Comparison of ENCODE assay signal across 7 mouse cellular contexts in genomic region chr2:32587731-32588321, GRCm38 (mm10). TPM values are rescaled to one million over a fixed set of nuclear protein-coding genes. Genes with fewer than 3 reads are reported as not detected.
DNase-seq lines count a peak whose midpoint lies in the region; ATAC-seq and TF ChIP-seq lines count a peak whose summit lies in the region.

No protein-coding gene starts in this region.

- TF ChIP-seq CTCF in ES-Bruce4 (IDR thresholded peaks at IDR 0.05; ENCODE audit: low read depth, low read length) = no peak
- TF ChIP-seq CTCF in kidney, postnatal 0 days (IDR thresholded peaks at IDR 0.05; ENCODE audit: low read depth) = no peak
- TF ChIP-seq CTCF in stomach, postnatal 0 days (IDR thresholded peaks at IDR 0.05; ENCODE audit: low read depth) = no peak

- no peaks in the 10 kb centered on the region for H3K27me3 ChIP-seq in ES-Bruce4 (ENCODE audit: control insufficient read depth, insufficient read depth, low read length, poor library complexity, severe bottlenecking)
- no peaks in the 10 kb centered on the region for H3K27me3 ChIP-seq in heart, embryonic 10.5 days (ENCODE audit: insufficient read depth, poor library complexity, severe bottlenecking)
- H3K27me3 ChIP-seq in kidney, postnatal 0 days (ENCODE audit: insufficient read depth, low read length) = no peaks in the 10 kb centered on the region
- H3K27me3 ChIP-seq in stomach, postnatal 0 days (ENCODE audit: control insufficient read depth, insufficient read depth, low read length) = no peaks in the 10 kb centered on the region

- WGBS in heart, embryonic 10.5 days = 14% methylated on average over 9 of the region's 9 CpGs
- 16% methylated on average over 9 of the region's 9 CpGs for WGBS in kidney, postnatal 0 days
- whole genome bisulfite sequencing in stomach, postnatal 0 days = 39% methylated on average over 9 of the region's 9 CpGs

- H3K9ac ChIP-seq in ES-Bruce4 (ENCODE audit: low read depth, poor library complexity, severe bottlenecking) = peak overlapping the region; percentile 58
- peak overlapping the region; percentile 67 for H3K9ac ChIP-seq in kidney, postnatal 0 days (ENCODE audit: low read depth, low read length)
- peak overlapping the region; percentile 53 for H3K9ac ChIP-seq in stomach, postnatal 0 days (ENCODE audit: low read length)

- DNase-seq in c-Kit-positive CD71-negative TER-119-negative erythroid progenitor cells, embryonic 14.5 days (ENCODE audit: low read depth) = peak; percentile 50
- DNase-seq in heart, embryonic 10.5 days (ENCODE audit: low spot score) = no peak
- peak; percentile 51 for DNase-seq in kidney, postnatal 0 days (ENCODE audit: low spot score)
- no peak for DNase-seq in stomach, postnatal 0 days (ENCODE audit: low spot score)
- DNase-seq in Muller cell, postnatal 12 days (ENCODE audit: inconsistent ontology term) = no peak

- peak overlapping the region; percentile 70 for H3K4me2 ChIP-seq in kidney, postnatal 0 days (ENCODE audit: low read length)
- H3K4me2 ChIP-seq in stomach, postnatal 0 days (replicated peaks; ENCODE audit: low read depth) = peak overlapping the region; percentile 71

- no peak for TF ChIP-seq EP300 in ES-Bruce4 (IDR thresholded peaks at IDR 0.05; ENCODE audit: insufficient read depth, low read depth, low read length)
- no peak for TF ChIP-seq EP300 in stomach, postnatal 0 days (optimal IDR thresholded peaks at IDR 0.05)

- H3K9me3 ChIP-seq in ES-Bruce4 (replicated peaks; ENCODE audit: control insufficient read depth, insufficient read depth, low read length, poor library complexity, severe bottlenecking) = no peaks in the 10 kb centered on the region
- H3K9me3 ChIP-seq in heart, embryonic 10.5 days = no peaks in the 10 kb centered on the region
- H3K9me3 ChIP-seq in kidney, postnatal 0 days (replicated peaks; ENCODE audit: low read length) = no peaks in the 10 kb centered on the region
- H3K9me3 ChIP-seq in stomach, postnatal 0 days (ENCODE audit: control insufficient read depth, low read length) = no peaks in the 10 kb centered on the region

- H3K4me3 ChIP-seq in ES-Bruce4 (ENCODE audit: low read depth, low read length) = peak overlapping the region; percentile 72
- peak overlapping the region; percentile 64 for H3K4me3 ChIP-seq in heart, embryonic 10.5 days
- peak overlapping the region; percentile 57 for H3K4me3 ChIP-seq in kidney, postnatal 0 days (replicated peaks; ENCODE audit: low read depth, low read length)
- H3K4me3 ChIP-seq in stomach, postnatal 0 days (ENCODE audit: low read depth, low read length) = peak overlapping the region; percentile 49

- H3K36me3 ChIP-seq in ES-Bruce4 (ENCODE audit: control insufficient read depth, insufficient read depth, low read length, poor library complexity, severe bottlenecking) = no peaks in the 10 kb centered on the region
- peaks cover 25% of the 10 kb centered on the region for H3K36me3 ChIP-seq in heart, embryonic 10.5 days
- no peaks in the 10 kb centered on the region for H3K36me3 ChIP-seq in kidney, postnatal 0 days (ENCODE audit: insufficient read depth, low read length)
- H3K36me3 ChIP-seq in stomach, postnatal 0 days (ENCODE audit: control insufficient read depth, insufficient read depth, low read length) = no peaks in the 10 kb centered on the region

- no peak overlapping the region for H3K27ac ChIP-seq in ES-Bruce4 (ENCODE audit: insufficient read depth, low read length)
- peak overlapping the region; percentile 85 for H3K27ac ChIP-seq in heart, embryonic 10.5 days
- peak overlapping the region; percentile 68; the same call in 1 of the 2 replicates for H3K27ac ChIP-seq in kidney, postnatal 0 days
- peak overlapping the region; percentile 67 for H3K27ac ChIP-seq in stomach, postnatal 0 days (replicated peaks)

- H3K4me1 ChIP-seq in ES-Bruce4 (ENCODE audit: control insufficient read depth, insufficient read depth, low read length) = peaks cover 2% of the 10 kb centered on the region
- H3K4me1 ChIP-seq in heart, embryonic 10.5 days = peaks cover 39% of the 10 kb centered on the region
- H3K4me1 ChIP-seq in kidney, postnatal 0 days (replicated peaks; ENCODE audit: insufficient read depth, low read length) = peaks cover 4% of the 10 kb centered on the region
- H3K4me1 ChIP-seq in stomach, postnatal 0 days (replicated peaks; ENCODE audit: control insufficient read depth, insufficient read depth) = no peaks in the 10 kb centered on the region; the same call in 1 of the 2 replicates

- no peak for TF ChIP-seq POLR2A in ES-Bruce4 (IDR thresholded peaks at IDR 0.05; ENCODE audit: insufficient read depth, low read length)

- no peak for ATAC-seq in kidney, postnatal 0 days (replicated peaks; ENCODE audit: low FRiP score, low read depth)
- peak; percentile 10; the same call in 1 of the 2 replicates for ATAC-seq in megakaryocyte-erythroid progenitor cell, adult 5-6 weeks (replicated peaks; ENCODE audit: low FRiP score, low TSS enrichment, poor library complexity, severe bottlenecking)
- no peak for ATAC-seq in stomach, postnatal 0 days (ENCODE audit: low FRiP score, low TSS enrichment)

RNA-seq across cellular contexts. Expression of gene St6galnac4, which starts 0.9 kb away (rescaled TPM):
- polyA plus RNA-seq in ES-Bruce4 (2011; ENCODE audit: insufficient read depth, insufficient read length, low read depth, missing spikeins) = 9.4 and 9.7 TPM in 2 replicates
- polyA plus RNA-seq in heart, embryonic 10.5 days (2016; fragmentation: Nextera tagmentation; extraction: Ambion mirVana) = 39.8 and 49.0 TPM in 2 replicates
- polyA plus RNA-seq in kidney, postnatal 0 days (2015; fragmentation: Nextera tagmentation; extraction: Ambion mirVana) = 15.8 and 18.1 TPM in 2 replicates
- 21.5 and 29.8 TPM in 2 replicates for total RNA-seq in megakaryocyte-erythroid progenitor cell, adult 5-6 weeks (2014; fragmentation: Nextera tagmentation)
- 22.3 and 22.7 TPM in 2 replicates for total RNA-seq in megakaryocyte-erythroid progenitor cell, adult 5-6 weeks (2017)
- polyA plus RNA-seq in stomach, postnatal 0 days (2015; fragmentation: Nextera tagmentation; extraction: Ambion mirVana) = 7.4 and 7.7 TPM in 2 replicates

RNA-seq across cellular contexts. Expression of gene St6galnac6, which starts 11.7 kb away (rescaled TPM):
- polyA plus RNA-seq in ES-Bruce4 (2011; ENCODE audit: insufficient read depth, insufficient read length, low read depth, missing spikeins) = 22.5 and 24.2 TPM in 2 replicates
- 25.1 and 28.4 TPM in 2 replicates for polyA plus RNA-seq in heart, embryonic 10.5 days (2016; fragmentation: Nextera tagmentation; extraction: Ambion mirVana)
- 13.7 and 15.3 TPM in 2 replicates for polyA plus RNA-seq in kidney, postnatal 0 days (2015; fragmentation: Nextera tagmentation; extraction: Ambion mirVana)
- total RNA-seq in megakaryocyte-erythroid progenitor cell, adult 5-6 weeks (2014; fragmentation: Nextera tagmentation) = 13.8 and 19.1 TPM in 2 replicates
- total RNA-seq in megakaryocyte-erythroid progenitor cell, adult 5-6 weeks (2017) = 6.5 and 12.9 TPM in 2 replicates
- 9.1 and 11.3 TPM in 2 replicates for polyA plus RNA-seq in stomach, postnatal 0 days (2015; fragmentation: Nextera tagmentation; extraction: Ambion mirVana)

RNA-seq across cellular contexts. Expression of gene 9430097D07Rik, which starts 12.3 kb away (rescaled TPM):
- 0.44 TPM in 1 of 2 replicates, not detected in the other for polyA plus RNA-seq in ES-Bruce4 (2011; ENCODE audit: insufficient read depth, insufficient read length, low read depth, missing spikeins)
- 0.09 and 0.15 TPM in 2 replicates for polyA plus RNA-seq in heart, embryonic 10.5 days (2016; fragmentation: Nextera tagmentation; extraction: Ambion mirVana)
- 0.08 TPM in 1 of 2 replicates, not detected in the other for polyA plus RNA-seq in kidney, postnatal 0 days (2015; fragmentation: Nextera tagmentation; extraction: Ambion mirVana)
- total RNA-seq in megakaryocyte-erythroid progenitor cell, adult 5-6 weeks (2014; fragmentation: Nextera tagmentation) = not detected in 2 replicates
- total RNA-seq in megakaryocyte-erythroid progenitor cell, adult 5-6 weeks (2017) = 0.75 TPM in 1 of 2 replicates, not detected in the other
- polyA plus RNA-seq in stomach, postnatal 0 days (2015; fragmentation: Nextera tagmentation; extraction: Ambion mirVana) = not detected in 2 replicates

RNA-seq across cellular contexts. Expression of gene Pip5kl1, which starts 13.2 kb away (rescaled TPM):
- polyA plus RNA-seq in ES-Bruce4 (2011; ENCODE audit: insufficient read depth, insufficient read length, low read depth, missing spikeins) = 1.8 and 4.1 TPM in 2 replicates
- polyA plus RNA-seq in heart, embryonic 10.5 days (2016; fragmentation: Nextera tagmentation; extraction: Ambion mirVana) = 0.43 and 1.1 TPM in 2 replicates
- 0.42 and 0.61 TPM in 2 replicates for polyA plus RNA-seq in kidney, postnatal 0 days (2015; fragmentation: Nextera tagmentation; extraction: Ambion mirVana)
- total RNA-seq in megakaryocyte-erythroid progenitor cell, adult 5-6 weeks (2014; fragmentation: Nextera tagmentation) = not detected in 2 replicates
- total RNA-seq in megakaryocyte-erythroid progenitor cell, adult 5-6 weeks (2017) = 0.23 TPM in 1 of 2 replicates, not detected in the other
- 0.08 and 0.18 TPM in 2 replicates for polyA plus RNA-seq in stomach, postnatal 0 days (2015; fragmentation: Nextera tagmentation; extraction: Ambion mirVana)

RNA-seq across cellular contexts. Expression of gene Dpm2, which starts 17.2 kb away (rescaled TPM):
- 35.1 and 41.7 TPM in 2 replicates for polyA plus RNA-seq in ES-Bruce4 (2011; ENCODE audit: insufficient read depth, insufficient read length, low read depth, missing spikeins)
- 87.4 and 92.5 TPM in 2 replicates for polyA plus RNA-seq in heart, embryonic 10.5 days (2016; fragmentation: Nextera tagmentation; extraction: Ambion mirVana)
- 105 and 110 TPM in 2 replicates for polyA plus RNA-seq in kidney, postnatal 0 days (2015; fragmentation: Nextera tagmentation; extraction: Ambion mirVana)
- total RNA-seq in megakaryocyte-erythroid progenitor cell, adult 5-6 weeks (2014; fragmentation: Nextera tagmentation) = 94.2 and 108 TPM in 2 replicates
- 33.0 and 38.5 TPM in 2 replicates for total RNA-seq in megakaryocyte-erythroid progenitor cell, adult 5-6 weeks (2017)
- 87.5 and 91.8 TPM in 2 replicates for polyA plus RNA-seq in stomach, postnatal 0 days (2015; fragmentation: Nextera tagmentation; extraction: Ambion mirVana)

Comparison
In these comparisons a context has a peak if more than half of its experiments do, and no peak if none do; other contexts are left out.
1. DNase-seq: peak in c-Kit-positive CD71-negative TER-119-negative erythroid progenitor cells, embryonic 14.5 days (single experiment) and kidney, postnatal 0 days (single experiment); none in heart, embryonic 10.5 days (single experiment), stomach, postnatal 0 days (single experiment) and Muller cell, postnatal 12 days (single experiment).
2. Peak in every context shown above with its lines, with median percentiles within 50 percentile points of each other: H3K4me3 ChIP-seq and H3K9ac ChIP-seq.